Mouse (Mus musculus): ENCODE data around the gene Zswim8. TPM values are rescaled to one million over a fixed set of nuclear protein-coding genes. Genes with fewer than 3 reads are reported as not detected.

Zswim8 gene
- polyA plus RNA-seq, 1 experiment: 221 TPM

DNA sequence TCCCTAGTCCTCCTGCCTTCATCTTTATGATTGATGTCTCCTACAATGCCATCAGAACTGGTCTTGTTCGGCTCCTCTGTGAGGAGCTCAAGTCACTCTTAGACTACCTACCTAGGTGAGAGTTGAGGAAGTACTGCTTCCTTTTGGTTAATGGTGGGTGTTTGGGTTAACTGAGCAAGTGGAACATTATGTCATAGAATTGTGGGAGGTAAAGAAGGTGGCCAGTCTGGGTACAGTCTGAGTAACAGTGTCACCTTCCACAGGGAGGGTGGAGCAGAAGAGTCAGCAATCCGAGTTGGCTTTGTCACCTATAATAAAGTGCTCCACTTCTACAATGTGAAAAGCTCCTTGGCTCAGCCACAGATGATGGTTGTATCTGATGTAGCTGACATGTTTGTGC, 18.3 kb upstream of the Zswim8 start:
- Histone ChIP-seq H3K4me3 (replicated peaks; ENCODE audit: extremely low read depth, low read depth, low read length) (no peak overlapping the region), H3K4me1 (ENCODE audit: control insufficient read depth, insufficient read depth, low read length) (no peaks in the 10 kb centered on the region)
- TF ChIP-seq POLR2A (IDR thresholded peaks at IDR 0.05; ENCODE audit: borderline replicate concordance, extremely low read depth, low read depth, low read length) (no peak), CTCF (IDR thresholded peaks at IDR 0.05; ENCODE audit: insufficient read depth, low read length) (no peak)
- no peak for DNase-seq
- 81% methylated on average over 2 of the region's 2 CpGs for WGBS

DNA sequence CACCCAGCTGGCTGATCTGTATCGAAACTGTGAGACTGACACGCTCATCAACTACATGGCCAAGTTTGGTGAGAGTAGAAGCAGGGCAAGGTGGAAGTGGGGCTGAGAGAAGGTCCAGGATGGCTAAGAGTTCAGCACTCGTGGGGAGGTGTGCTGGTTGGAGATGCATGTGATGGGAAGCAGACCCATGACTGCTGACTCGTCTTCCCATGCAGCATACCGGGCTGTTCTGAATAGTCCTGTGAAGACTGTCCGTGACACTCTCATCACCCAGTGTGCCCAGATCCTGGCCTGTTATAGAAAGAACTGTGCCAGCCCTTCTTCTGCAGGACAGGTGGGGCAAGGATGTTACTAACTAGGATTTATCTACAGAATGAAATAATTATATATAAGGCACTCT, 15.6 kb upstream of the Zswim8 start:
- TF ChIP-seq POLR2A (IDR thresholded peaks at IDR 0.05; ENCODE audit: borderline replicate concordance, extremely low read depth, low read depth, low read length): no peak
- no peak for TF ChIP-seq CTCF (IDR thresholded peaks at IDR 0.05; ENCODE audit: insufficient read depth, low read length)
- Histone ChIP-seq H3K4me3 (replicated peaks; ENCODE audit: extremely low read depth, low read depth, low read length) (no peak overlapping the region), H3K4me1 (ENCODE audit: control insufficient read depth, insufficient read depth, low read length) (peaks cover 10% of the 10 kb centered on the region)
- 89% methylated on average over 6 of the region's 6 CpGs for WGBS
- no peak for DNase-seq

DNA sequence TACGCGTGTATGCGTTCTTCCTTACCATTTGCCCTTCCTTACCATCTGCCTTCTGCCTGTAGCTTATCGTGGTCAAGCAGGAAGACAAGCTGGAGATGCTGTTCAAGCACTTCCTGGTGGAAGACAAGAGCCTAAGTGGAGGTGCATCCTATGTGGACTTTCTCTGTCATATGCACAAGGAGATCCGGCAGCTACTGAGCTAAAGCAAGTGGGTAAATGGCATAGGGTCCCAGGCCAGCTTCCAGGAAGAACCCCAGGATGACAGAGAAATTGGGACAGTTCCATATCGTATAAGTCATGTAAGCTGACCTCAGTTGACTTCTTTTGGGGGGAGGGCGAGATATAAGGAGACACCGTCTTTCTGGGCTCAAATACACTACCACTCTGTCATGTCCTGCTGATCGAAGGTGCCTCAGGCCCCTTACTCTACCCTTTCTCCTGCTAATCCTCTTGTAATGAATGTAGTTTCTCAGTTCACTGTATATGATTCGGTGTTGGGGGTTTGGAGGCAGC, 13.7 kb upstream of the Zswim8 start:
- no peak for DNase-seq
- WGBS: 78% methylated on average over 10 of the region's 10 CpGs
- Histone ChIP-seq H3K4me1 (ENCODE audit: control insufficient read depth, insufficient read depth, low read length) (peaks cover 17% of the 10 kb centered on the region), H3K4me3 (replicated peaks; ENCODE audit: extremely low read depth, low read depth, low read length) (no peak overlapping the region)
- TF ChIP-seq POLR2A (IDR thresholded peaks at IDR 0.05; ENCODE audit: borderline replicate concordance, extremely low read depth, low read depth, low read length) (no peak), CTCF (IDR thresholded peaks at IDR 0.05; ENCODE audit: insufficient read depth, low read length) (no peak)

DNA sequence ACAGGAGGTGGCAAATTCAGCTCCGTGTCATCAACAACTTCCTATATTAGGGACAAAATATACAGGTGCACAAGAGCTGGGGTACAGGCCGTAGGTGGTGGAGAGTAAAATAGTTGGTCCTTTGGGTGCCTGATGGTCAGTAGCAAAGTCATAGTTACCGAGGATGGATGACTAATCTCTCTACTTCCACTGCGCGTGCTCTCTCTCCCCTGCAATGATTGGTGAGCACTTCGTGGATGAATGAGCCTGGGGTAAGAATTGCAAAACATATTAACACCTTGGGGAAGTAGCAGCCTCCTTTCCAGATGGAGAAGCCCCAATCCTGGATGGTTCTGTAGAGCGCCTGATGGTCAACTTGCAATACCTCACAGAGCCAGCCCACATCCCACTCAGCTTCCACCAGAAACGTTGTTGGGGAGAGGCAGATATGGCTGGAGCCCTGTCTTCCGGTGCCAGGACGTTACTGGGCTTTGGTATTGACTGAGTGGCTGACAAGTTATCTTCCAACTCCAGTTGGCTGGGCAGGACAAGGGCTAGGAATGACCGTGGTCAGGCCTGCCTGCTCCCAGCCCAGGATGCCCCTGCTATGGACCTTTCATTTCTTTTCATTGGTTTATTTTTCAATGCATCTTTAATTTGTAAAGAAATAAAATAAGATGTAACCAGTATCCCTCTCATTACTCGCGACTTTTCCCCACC, 13.0 kb upstream of the Zswim8 start:
- DNase-seq: no peak
- Histone ChIP-seq H3K4me3 (replicated peaks; ENCODE audit: extremely low read depth, low read depth, low read length) (peak overlapping the region; percentile 95), H3K4me1 (ENCODE audit: control insufficient read depth, insufficient read depth, low read length) (peaks cover 17% of the 10 kb centered on the region)
- WGBS: 38% methylated on average over 13 of the region's 13 CpGs
- TF ChIP-seq POLR2A (IDR thresholded peaks at IDR 0.05; ENCODE audit: borderline replicate concordance, extremely low read depth, low read depth, low read length) (no peak), CTCF (IDR thresholded peaks at IDR 0.05; ENCODE audit: insufficient read depth, low read length) (no peak)

DNA sequence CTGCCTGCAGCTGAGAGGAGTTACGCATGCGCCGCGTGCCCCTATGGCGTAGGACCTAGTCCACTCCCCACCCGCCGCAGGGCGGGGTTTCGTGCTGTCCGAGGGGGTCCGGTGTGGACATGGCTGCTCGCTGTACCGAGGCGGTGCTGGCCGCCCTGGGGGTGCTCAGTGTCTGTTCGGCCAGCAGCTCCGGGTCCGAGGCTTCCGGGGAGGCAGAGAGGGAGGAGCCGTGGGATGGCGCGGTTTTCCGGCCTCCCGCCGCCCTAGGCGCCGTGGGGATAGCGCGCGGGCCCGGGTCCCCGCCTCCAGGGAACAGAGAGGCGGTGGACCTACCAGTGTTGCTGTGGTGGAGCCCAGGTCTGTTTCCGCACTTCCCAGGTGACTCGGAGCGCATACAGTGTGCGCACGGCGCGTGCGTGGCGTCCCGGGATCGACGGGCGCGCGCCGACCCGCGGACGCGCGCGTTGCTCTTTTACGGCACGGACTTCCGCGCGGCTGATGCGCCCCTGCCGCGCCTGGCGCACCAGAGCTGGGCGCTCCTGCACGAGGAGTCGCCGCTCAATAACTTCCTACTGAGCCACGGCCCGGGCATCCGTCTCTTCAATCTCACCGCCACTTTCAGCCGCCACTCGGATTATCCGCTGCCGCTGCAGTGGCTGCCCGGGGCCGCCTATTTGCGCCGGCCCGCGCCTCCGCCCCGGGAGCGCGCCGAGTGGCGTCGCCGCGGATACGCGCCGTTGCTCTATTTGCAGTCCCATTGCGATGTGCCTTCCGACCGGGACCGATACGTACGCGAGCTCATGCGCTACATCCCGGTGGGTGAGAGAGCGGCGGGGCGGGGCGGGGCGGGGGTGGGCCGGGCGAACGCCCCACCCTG, 12.2 kb upstream of the Zswim8 start, which contains the start of gene Fut11:
Fut11 (plus strand) TSS at position 85 of the 877 bp plus-strand sequence.
- peak; percentile 82 for DNase-seq
- TF ChIP-seq POLR2A (IDR thresholded peaks at IDR 0.05; ENCODE audit: borderline replicate concordance, extremely low read depth, low read depth, low read length) (peak; percentile 85; the same call in 1 of the 2 replicates), CTCF (IDR thresholded peaks at IDR 0.05; ENCODE audit: insufficient read depth, low read length) (no peak)
- Histone ChIP-seq H3K4me1 (ENCODE audit: control insufficient read depth, insufficient read depth, low read length) (peaks cover 17% of the 10 kb centered on the region), H3K4me3 (replicated peaks; ENCODE audit: extremely low read depth, low read depth, low read length) (peak within 1 kb of the TSS; percentile 95)
- WGBS: under 1% methylated on average over 111 of the region's 111 CpGs

DNA sequence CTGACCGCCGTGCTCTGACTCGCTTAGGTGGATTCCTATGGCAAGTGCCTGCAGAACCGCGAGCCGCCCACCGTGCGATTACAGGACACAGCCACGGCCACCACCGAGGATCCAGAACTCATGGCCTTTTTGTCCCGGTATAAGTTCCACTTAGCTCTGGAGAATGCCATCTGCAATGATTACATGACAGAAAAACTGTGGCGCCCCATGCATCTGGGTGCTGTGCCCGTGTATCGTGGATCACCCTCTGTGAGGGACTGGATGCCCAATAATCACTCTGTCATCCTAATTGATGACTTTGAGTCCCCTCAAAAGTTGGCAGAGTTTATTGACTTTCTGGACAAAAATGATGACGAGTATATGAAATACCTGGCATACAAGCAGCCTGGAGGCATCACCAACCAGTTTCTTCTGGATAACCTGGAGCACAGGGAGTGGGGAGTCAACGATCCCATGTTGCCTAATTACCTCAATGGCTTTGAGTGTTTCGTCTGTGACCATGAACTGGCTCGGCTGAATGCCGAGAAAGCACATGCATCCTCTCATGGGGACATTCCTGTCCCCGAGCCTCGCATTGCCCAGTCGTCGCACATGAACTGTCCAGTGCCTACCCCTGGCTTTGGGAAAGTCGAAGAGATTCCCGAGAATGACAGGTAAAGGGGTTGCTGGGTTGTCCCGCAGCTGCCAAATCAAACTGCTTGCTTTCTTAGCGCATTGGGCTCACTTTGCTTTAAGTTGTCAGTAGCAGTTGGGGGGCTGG, 11.4 kb upstream of the Zswim8 start:
- 11% methylated on average over 27 of the region's 27 CpGs for WGBS
- Histone ChIP-seq H3K4me3 (replicated peaks; ENCODE audit: extremely low read depth, low read depth, low read length) (peak overlapping the region; percentile 95), H3K4me1 (ENCODE audit: control insufficient read depth, insufficient read depth, low read length) (peaks cover 17% of the 10 kb centered on the region)
- TF ChIP-seq POLR2A (IDR thresholded peaks at IDR 0.05; ENCODE audit: borderline replicate concordance, extremely low read depth, low read depth, low read length) (no peak), CTCF (IDR thresholded peaks at IDR 0.05; ENCODE audit: insufficient read depth, low read length) (no peak)
- DNase-seq: peak; percentile 22

DNA sequence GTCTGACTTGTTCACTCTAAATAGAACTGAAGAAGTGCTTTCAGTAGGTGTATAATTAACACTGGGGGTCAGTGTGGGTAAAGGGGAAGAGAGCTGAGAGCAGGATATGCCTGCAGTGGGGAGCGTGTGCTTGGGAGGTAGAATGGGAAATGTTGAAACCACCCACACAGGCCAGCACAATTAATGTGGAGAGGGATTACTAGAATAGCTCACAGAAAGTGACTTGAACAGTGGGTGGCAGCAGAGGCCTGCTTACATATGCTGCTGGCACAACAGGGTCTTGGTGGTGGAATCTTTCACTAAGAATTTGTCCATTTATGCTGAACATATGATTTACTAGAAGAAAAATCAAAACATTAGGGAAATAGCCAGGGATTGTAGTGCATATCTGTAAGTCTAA, 10.4 kb upstream of the Zswim8 start:
- DNase-seq: peak; percentile 29
- TF ChIP-seq CTCF (IDR thresholded peaks at IDR 0.05; ENCODE audit: insufficient read depth, low read length): peak; percentile 52
- TF ChIP-seq POLR2A (IDR thresholded peaks at IDR 0.05; ENCODE audit: borderline replicate concordance, extremely low read depth, low read depth, low read length): no peak

DNA sequence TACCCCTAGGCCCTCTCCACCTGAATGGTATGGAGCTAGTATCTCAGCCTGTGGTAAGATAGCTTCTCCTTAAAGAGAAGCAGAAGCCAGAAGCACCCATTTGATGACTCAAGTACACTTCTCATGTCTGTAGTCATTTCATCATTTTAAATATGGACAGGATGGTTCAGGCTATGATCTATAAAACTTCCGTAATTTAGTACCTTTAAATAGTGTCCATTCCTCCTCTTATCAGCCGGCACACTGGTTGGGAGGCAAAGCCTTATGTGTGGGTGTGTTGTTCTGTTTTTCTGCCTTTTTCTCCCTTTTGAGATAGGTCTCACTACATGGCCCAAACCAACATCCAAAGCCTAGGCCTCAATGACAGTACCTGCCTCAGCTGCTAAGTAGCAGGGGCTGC, 8.8 kb upstream of the Zswim8 start:
- Histone ChIP-seq H3K4me3 (replicated peaks; ENCODE audit: extremely low read depth, low read depth, low read length) (no peak overlapping the region), H3K4me1 (ENCODE audit: control insufficient read depth, insufficient read depth, low read length) (peaks cover 21% of the 10 kb centered on the region)
- no peak for DNase-seq
- 70% methylated on average over 2 of the region's 2 CpGs for WGBS
- TF ChIP-seq CTCF (IDR thresholded peaks at IDR 0.05; ENCODE audit: insufficient read depth, low read length) (no peak), POLR2A (IDR thresholded peaks at IDR 0.05; ENCODE audit: borderline replicate concordance, extremely low read depth, low read depth, low read length) (no peak)

More for the DNA sequence above, 10.4 kb upstream of the Zswim8 start:
- Histone ChIP-seq H3K4me1 (ENCODE audit: control insufficient read depth, insufficient read depth, low read length) (peaks cover 18% of the 10 kb centered on the region), H3K4me3 (replicated peaks; ENCODE audit: extremely low read depth, low read depth, low read length) (peak overlapping the region; percentile 1)
- 5% methylated on average over 1 of the region's 1 CpGs for WGBS

DNA sequence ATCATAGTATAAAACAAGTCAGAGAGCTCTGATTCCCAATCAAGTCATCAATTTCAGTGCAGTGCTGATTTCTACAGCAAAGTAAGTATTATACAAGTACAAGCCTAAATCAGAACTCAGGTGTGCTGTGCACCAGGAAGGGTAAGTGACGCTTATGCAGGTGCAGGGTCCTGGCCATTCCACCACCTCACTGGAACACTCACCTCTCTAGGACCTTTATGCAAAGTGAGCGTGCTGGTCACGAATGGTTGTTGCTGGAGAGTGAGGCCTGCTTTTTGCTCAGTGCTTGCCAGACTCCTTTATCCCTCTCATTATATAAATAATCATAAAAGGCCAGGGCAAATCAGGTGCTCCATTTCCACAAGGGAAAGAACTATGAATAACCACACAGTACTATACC, 7.0 kb upstream of the Zswim8 start:
- TF ChIP-seq POLR2A (IDR thresholded peaks at IDR 0.05; ENCODE audit: borderline replicate concordance, extremely low read depth, low read depth, low read length) (no peak), CTCF (IDR thresholded peaks at IDR 0.05; ENCODE audit: insufficient read depth, low read length) (no peak)
- Histone ChIP-seq H3K4me1 (ENCODE audit: control insufficient read depth, insufficient read depth, low read length) (peaks cover 18% of the 10 kb centered on the region), H3K4me3 (replicated peaks; ENCODE audit: extremely low read depth, low read depth, low read length) (no peak overlapping the region)
- DNase-seq: no peak
- 79% methylated on average over 3 of the region's 3 CpGs for WGBS

All from lung, adult 2 months (tissue).